ENCODE assay signal across 17 mouse cellular contexts in genomic region chr10:69640617-69641016, GRCm38 (mm10).
DNase-seq lines count a peak whose midpoint lies in the region; ATAC-seq and TF ChIP-seq lines count a peak whose summit lies in the region.
"Had no signal": no experiment of that assay in that cellular context is flagged by ENCODE, and none has a peak within 500 bp of the region (broad histone marks: within the 10 kb centered on the region; RNA-seq: fewer than 3 reads in every experiment).

No protein-coding gene starts in this region.

- no peak overlapping the region for H3K27ac ChIP-seq in cerebellum, adult 2 months (ENCODE audit: insufficient read depth, low read length)
- H3K27ac ChIP-seq in kidney, postnatal 0 days = no peak overlapping the region
- H3K27ac ChIP-seq in midbrain, postnatal 0 days (ENCODE audit: low read depth, low read length) = no peak overlapping the region
- H3K27ac ChIP-seq in midbrain, embryonic 15.5 days = no peak overlapping the region
- H3K27ac ChIP-seq: hindbrain, embryonic 10.5 days; neural tube, embryonic 12.5 days had no signal

- TF ChIP-seq CTCF in cerebellum, adult 2 months (IDR thresholded peaks at IDR 0.05; ENCODE audit: borderline replicate concordance, insufficient read depth, low read depth, low read length) = peak; percentile 28; the same call in 1 of the 2 replicates
- peak; percentile 52 for TF ChIP-seq CTCF in kidney, postnatal 0 days (IDR thresholded peaks at IDR 0.05; ENCODE audit: low read depth)
- TF ChIP-seq CTCF in midbrain, postnatal 0 days (IDR thresholded peaks at IDR 0.05) = peak; percentile 55

- no peak for TF ChIP-seq POLR2A in cerebellum, adult 2 months (IDR thresholded peaks at IDR 0.05; ENCODE audit: borderline replicate concordance, insufficient read depth, low read length)

- H3K36me3 ChIP-seq in kidney, postnatal 0 days (ENCODE audit: insufficient read depth, low read length) = no peaks in the 10 kb centered on the region
- H3K36me3 ChIP-seq in midbrain, postnatal 0 days (ENCODE audit: insufficient read depth, low read length) = no peaks in the 10 kb centered on the region
- no peaks in the 10 kb centered on the region for H3K36me3 ChIP-seq in midbrain, embryonic 15.5 days (replicated peaks)
- H3K36me3 ChIP-seq: G1E; heart, embryonic 12.5 days; hindbrain, embryonic 10.5 days; neural tube, embryonic 12.5 days had no signal

- no peak for ATAC-seq in kidney, postnatal 0 days (replicated peaks; ENCODE audit: low FRiP score, low read depth)
- no peak for ATAC-seq in midbrain, postnatal 0 days (ENCODE audit: low FRiP score)
- ATAC-seq in midbrain, embryonic 15.5 days (replicated peaks) = no peak

- H3K9me3 ChIP-seq in kidney, postnatal 0 days (replicated peaks; ENCODE audit: low read length) = no peaks in the 10 kb centered on the region
- H3K9me3 ChIP-seq in midbrain, postnatal 0 days (ENCODE audit: low read length) = no peaks in the 10 kb centered on the region
- H3K9me3 ChIP-seq in midbrain, embryonic 15.5 days = no peaks in the 10 kb centered on the region
- H3K9me3 ChIP-seq: heart, embryonic 12.5 days; hindbrain, embryonic 10.5 days; neural tube, embryonic 12.5 days had no signal

- H3K4me1 ChIP-seq in cerebellum, adult 2 months (ENCODE audit: control insufficient read depth, insufficient read depth, low read length) = peaks cover 5% of the 10 kb centered on the region; the same call in 1 of the 2 replicates
- H3K4me1 ChIP-seq in kidney, postnatal 0 days (replicated peaks; ENCODE audit: insufficient read depth, low read length) = no peaks in the 10 kb centered on the region; the same call in 1 of the 2 replicates
- H3K4me1 ChIP-seq in midbrain, postnatal 0 days (ENCODE audit: insufficient read depth, low read length) = peaks cover 3% of the 10 kb centered on the region; the same call in 1 of the 2 replicates
- peaks cover 36% of the 10 kb centered on the region for H3K4me1 ChIP-seq in midbrain, embryonic 15.5 days

- WGBS in cerebellum, adult 2 months = 60% methylated on average over 4 of the region's 4 CpGs
- 84% methylated on average over 4 of the region's 4 CpGs for WGBS in kidney, postnatal 0 days
- WGBS in midbrain, postnatal 0 days = 63% methylated on average over 4 of the region's 4 CpGs
- 70% methylated on average over 4 of the region's 4 CpGs for WGBS in midbrain, embryonic 15.5 days

- no peak overlapping the region for H3K4me2 ChIP-seq in kidney, postnatal 0 days (ENCODE audit: low read length)
- H3K4me2 ChIP-seq in midbrain, postnatal 0 days (ENCODE audit: low read depth, low read length, poor library complexity, severe bottlenecking) = no peak overlapping the region
- H3K4me2 ChIP-seq in midbrain, embryonic 15.5 days = no peak overlapping the region
- H3K4me2 ChIP-seq: heart, embryonic 12.5 days; neural tube, embryonic 12.5 days had no signal

- H3K9ac ChIP-seq in kidney, postnatal 0 days (ENCODE audit: low read depth, low read length) = no peak overlapping the region
- no peak overlapping the region for H3K9ac ChIP-seq in midbrain, postnatal 0 days (replicated peaks; ENCODE audit: low read length, poor library complexity, severe bottlenecking)
- no peak overlapping the region for H3K9ac ChIP-seq in midbrain, embryonic 15.5 days
- H3K9ac ChIP-seq: heart, embryonic 12.5 days; neural tube, embryonic 12.5 days had no signal

- H3K27me3 ChIP-seq in cerebellum, adult 2 months (ENCODE audit: control insufficient read depth, insufficient read depth, low read length) = no peaks in the 10 kb centered on the region
- H3K27me3 ChIP-seq in kidney, postnatal 0 days (ENCODE audit: insufficient read depth, low read length) = no peaks in the 10 kb centered on the region
- no peaks in the 10 kb centered on the region for H3K27me3 ChIP-seq in midbrain, postnatal 0 days (ENCODE audit: insufficient read depth, low read length)
- no peaks in the 10 kb centered on the region for H3K27me3 ChIP-seq in midbrain, embryonic 15.5 days (replicated peaks)
- H3K27me3 ChIP-seq: heart, embryonic 12.5 days; neural tube, embryonic 12.5 days had no signal

- no peak overlapping the region for H3K4me3 ChIP-seq in cerebellum, adult 2 months (replicated peaks; ENCODE audit: insufficient read depth, low read depth, low read length)
- no peak overlapping the region for H3K4me3 ChIP-seq in kidney, postnatal 0 days (replicated peaks; ENCODE audit: low read depth, low read length)
- H3K4me3 ChIP-seq in midbrain, postnatal 0 days (ENCODE audit: low read depth, low read length) = no peak overlapping the region
- H3K4me3 ChIP-seq in midbrain, embryonic 15.5 days = no peak overlapping the region
- H3K4me3 ChIP-seq: heart, embryonic 12.5 days; hindbrain, embryonic 10.5 days; neural tube, embryonic 12.5 days had no signal

- no peak for DNase-seq in cerebellum, adult 2 months
- DNase-seq in cerebellum, adult 18-20 months = no peak
- DNase-seq in kidney, postnatal 0 days (ENCODE audit: low spot score) = peak; percentile 22
- no peak for DNase-seq in kidney, adult 9 months
- DNase-seq in midbrain, postnatal 0 days (ENCODE audit: low spot score) = no peak
- DNase-seq in ZHBTc4 (ENCODE audit: low read depth, low spot score) = peak; percentile 41
- no peak for DNase-seq in adrenal gland, postnatal 14 days
- DNase-seq: adrenal gland, postnatal 25 days; gastrocnemius, postnatal 36 days; kidney, postnatal 25 days; layer of hippocampus, postnatal 36 days; thymus, postnatal 4 days had no signal

Comparison
In these comparisons a context has a peak if more than half of its experiments do, and no peak if none do; other contexts are left out.
1. DNase-seq: peak in kidney, postnatal 0 days (single experiment) and ZHBTc4 (single experiment); none in cerebellum, adult 2 months (0 of 2), cerebellum, adult 18-20 months (0 of 2), kidney, adult 9 months (single experiment), midbrain, postnatal 0 days (single experiment) and adrenal gland, postnatal 14 days (single experiment).
2. Peak in every context shown above with its lines, with median percentiles within 50 percentile points of each other: CTCF ChIP-seq.